Mouse (Mus musculus): ENCODE measurements at regions not wholly inside any gene's neighbourhood (a gene's known extent, or its start where the extent isn't known, plus 50 kb on each side); places are given as distances from the start of the nearest gene placed in this dataset.

DNA sequence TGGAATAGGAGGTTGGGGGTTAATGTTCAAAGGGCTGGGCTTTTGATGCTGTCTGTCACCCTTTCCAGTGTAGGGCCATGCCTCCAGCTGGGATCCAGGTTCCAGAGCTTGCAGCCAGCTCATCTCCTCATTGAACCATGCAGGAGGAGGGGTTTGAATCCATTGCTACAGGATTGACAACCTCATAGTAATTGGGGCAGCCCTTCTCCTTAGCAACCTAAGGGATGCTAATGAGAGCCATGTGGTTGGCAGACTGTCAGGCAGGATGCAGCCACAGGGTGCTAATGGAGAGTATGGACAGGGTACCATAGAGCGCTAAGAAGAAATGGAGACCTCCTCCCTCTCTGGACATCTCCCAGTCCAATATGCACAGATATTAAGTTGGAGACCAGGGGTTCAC, 396.9 kb upstream of the Cdh4 start:
- TF ChIP-seq CTCF (IDR thresholded peaks at IDR 0.05; ENCODE audit: borderline replicate concordance, insufficient read depth, low read length) = no peak
- no peak for TF ChIP-seq POLR2A (IDR thresholded peaks at IDR 0.05; ENCODE audit: low read depth, low read length)

Data from embryonic fibroblast, embryonic 13.5 days (primary cell).